Mouse (Mus musculus): ENCODE data around the gene Tent5a. TPM values are rescaled to one million over a fixed set of nuclear protein-coding genes. Genes with fewer than 3 reads are reported as not detected.

The Tent5a gene
- polyA plus RNA-seq, 1 experiment from 2014 or later, result 6.9 TPM

DNA sequence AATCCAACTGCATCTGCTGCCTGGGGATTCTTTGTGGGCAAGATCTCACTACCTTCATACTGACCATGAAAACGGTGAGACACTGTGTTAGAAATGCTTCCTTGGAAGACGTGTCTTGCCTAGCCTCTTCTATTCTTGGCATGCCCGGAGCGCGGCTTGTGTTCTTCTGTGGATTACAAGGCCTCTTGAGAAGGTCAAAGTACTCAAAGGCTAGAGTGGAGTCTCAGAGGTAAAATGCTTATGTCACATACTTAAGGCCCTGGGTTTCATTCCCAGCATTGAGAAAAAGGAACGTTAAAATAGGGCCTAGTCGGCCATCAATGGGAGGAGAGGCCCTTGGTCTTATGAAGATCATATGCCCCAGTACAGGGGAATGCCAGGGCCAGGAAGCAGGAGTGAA lies 8.9 kb upstream of the Tent5a start:
- no peak overlapping the region for H3K4me2 ChIP-seq (replicated peaks)
- no peak overlapping the region for H3K9ac ChIP-seq
- no peaks in the 10 kb centered on the region for H3K27me3 ChIP-seq
- no peaks in the 10 kb centered on the region for H3K9me3 ChIP-seq
- 88% methylated on average over 7 of the region's 7 CpGs for WGBS
- H3K36me3 ChIP-seq, result no peaks in the 10 kb centered on the region
- no peaks in the 10 kb centered on the region for H3K4me1 ChIP-seq
- no peak overlapping the region for H3K27ac ChIP-seq
- H3K4me3 ChIP-seq, result no peak overlapping the region
- no peak for ATAC-seq (ENCODE audit: insufficient number of reproducible peaks, insufficient read depth, low FRiP score, low TSS enrichment)

- no peak for ATAC-seq (ENCODE audit: insufficient number of reproducible peaks, insufficient read depth, low FRiP score, low TSS enrichment)
- Histone ChIP-seq H3K36me3 (no peaks in the 10 kb centered on the region), H3K4me1 (no peaks in the 10 kb centered on the region), H3K4me3 (no peak overlapping the region), H3K27ac (no peak overlapping the region), H3K4me2 (replicated peaks) (no peak overlapping the region), H3K9me3 (no peaks in the 10 kb centered on the region), H3K27me3 (peaks cover 6% of the 10 kb centered on the region; the same call in 1 of the 2 replicates), H3K9ac (no peak overlapping the region)
- WGBS, result 76% methylated on average over 2 of the region's 2 CpGs
These were observed 4.4 kb upstream of the Tent5a start for GRCm38 (mm10) chr9:85331521-85331920.

DNA sequence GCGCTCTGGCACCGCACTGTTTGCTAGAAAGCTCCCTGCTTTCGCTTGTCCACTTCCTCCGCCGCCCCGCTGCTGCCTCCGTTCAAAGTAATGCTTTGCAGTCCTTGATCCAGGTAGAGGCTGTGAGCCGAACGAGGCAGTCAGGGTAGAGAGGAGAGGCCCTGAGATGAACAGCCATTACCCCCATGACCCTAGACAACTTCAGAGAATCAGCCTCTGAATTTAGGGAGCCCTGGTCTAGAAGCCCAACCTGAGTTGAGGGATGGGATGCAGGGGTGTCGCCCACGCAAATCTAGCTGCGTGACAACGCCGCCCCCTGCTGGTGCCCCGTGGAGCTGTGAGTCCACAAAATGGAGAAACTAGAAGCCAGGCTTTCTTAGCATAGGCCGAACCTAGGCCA lies 1.1 kb upstream of the Tent5a start:
- peaks cover 22% of the 10 kb centered on the region for H3K27me3 ChIP-seq
- H3K36me3 ChIP-seq, result no peaks in the 10 kb centered on the region
- H3K9ac ChIP-seq, result peak overlapping the region; percentile 60
- H3K27ac ChIP-seq, result 0 out of 2 replicates have a peak overlapping the region, but pooled peaks have one; percentile 23
- H3K9me3 ChIP-seq, result no peaks in the 10 kb centered on the region
- H3K4me3 ChIP-seq, result peak overlapping the region; percentile 74
- under 1% methylated on average over 16 of the region's 16 CpGs for WGBS
- peak; percentile 54; the same call in 1 of the 2 replicates for ATAC-seq (ENCODE audit: insufficient number of reproducible peaks, insufficient read depth, low FRiP score, low TSS enrichment)
- H3K4me1 ChIP-seq, result no peaks in the 10 kb centered on the region
- H3K4me2 ChIP-seq (replicated peaks), result peak overlapping the region; percentile 91

DNA sequence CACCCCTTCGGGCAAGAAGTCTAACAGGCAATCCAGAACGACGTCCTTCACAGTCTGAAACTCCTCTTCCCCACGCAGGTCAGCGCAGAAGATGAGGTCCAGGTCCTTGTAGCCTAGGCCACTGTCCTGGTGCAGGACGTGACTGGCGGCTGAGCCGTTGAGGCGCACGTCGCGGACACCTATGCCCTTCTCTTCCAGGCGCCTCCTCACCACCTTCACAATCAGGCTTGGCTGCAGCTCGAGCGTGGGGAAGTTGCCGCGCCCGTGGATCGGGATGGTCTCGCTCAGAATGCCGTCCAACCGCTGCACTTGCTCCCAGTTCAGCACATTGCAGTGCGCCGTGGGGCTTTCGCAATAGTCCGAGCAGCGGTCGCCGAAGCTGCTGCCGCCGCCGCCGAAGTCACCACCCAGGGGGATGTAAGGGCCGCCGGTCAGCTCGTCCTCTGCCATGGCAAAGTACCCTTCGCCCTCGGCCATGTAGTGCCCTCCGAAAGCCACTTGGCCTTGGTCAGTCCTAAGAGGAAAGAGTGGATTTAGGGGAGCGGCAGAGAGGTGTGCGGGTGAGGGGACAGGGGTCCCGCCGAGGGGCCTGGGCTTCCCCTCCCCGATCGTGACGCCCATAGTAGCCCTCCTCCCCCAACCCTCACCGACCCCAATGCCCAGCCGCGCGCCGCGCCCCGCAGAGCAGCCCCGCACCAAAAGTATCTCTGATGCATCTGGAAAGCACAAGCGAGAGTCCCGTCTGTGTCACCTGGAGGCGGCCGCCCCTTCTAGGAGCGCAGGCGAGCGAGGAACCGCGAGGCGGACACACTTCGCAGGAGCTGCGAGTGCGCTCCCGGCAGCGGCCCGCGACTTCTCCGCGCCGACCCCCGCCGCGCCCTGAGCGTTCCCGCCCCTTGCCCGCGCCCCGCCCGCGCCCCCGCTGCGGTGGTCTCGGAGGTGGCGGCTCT lies 581 bp downstream of the Tent5a start:
- no peaks in the 10 kb centered on the region for H3K36me3 ChIP-seq
- peak overlapping the region; percentile 74 for H3K4me3 ChIP-seq
- H3K27me3 ChIP-seq, result peaks cover 22% of the 10 kb centered on the region
- H3K4me1 ChIP-seq, result no peaks in the 10 kb centered on the region
- H3K4me2 ChIP-seq (replicated peaks), result peak overlapping the region; percentile 91
- no peaks in the 10 kb centered on the region for H3K9me3 ChIP-seq
- WGBS, result under 1% methylated on average over 85 of the region's 88 CpGs
- peak; percentile 50 for ATAC-seq (ENCODE audit: insufficient number of reproducible peaks, insufficient read depth, low FRiP score, low TSS enrichment)
- peak overlapping the region; percentile 60 for H3K9ac ChIP-seq
- H3K27ac ChIP-seq, result peak overlapping the region; percentile 57; the same call in 1 of the 2 replicates

DNA sequence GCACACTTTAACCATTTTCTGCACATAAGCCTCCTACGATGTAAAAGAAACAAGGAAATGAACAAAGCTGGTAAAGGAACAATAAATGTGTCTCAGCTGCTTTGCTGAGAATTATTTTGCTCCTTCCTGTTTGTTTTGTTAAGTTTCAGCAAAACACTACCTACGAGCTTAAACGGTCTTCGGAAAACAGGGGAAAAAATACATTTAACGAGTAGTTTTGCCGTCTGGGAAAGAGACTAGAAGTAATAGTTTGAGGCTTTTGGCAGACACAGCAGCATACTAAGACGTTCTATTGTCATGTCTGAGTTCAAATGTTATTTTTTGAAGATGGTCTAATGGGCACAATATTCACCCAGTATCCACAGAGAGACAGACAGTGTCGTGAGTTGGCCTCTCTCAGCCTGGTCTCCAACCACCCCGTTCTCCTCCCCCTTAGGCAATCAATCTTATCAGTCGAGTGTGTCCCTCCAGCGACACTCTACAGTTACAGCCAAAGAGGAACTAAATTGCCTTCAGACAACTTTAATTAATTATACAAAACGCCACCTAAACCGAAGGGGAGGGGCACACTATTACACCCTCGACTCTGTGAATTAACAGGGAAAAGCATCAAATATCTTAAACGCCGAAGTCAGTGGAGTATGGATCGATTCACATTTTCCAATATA lies 1.8 kb downstream of the Tent5a start:
- H3K4me1 ChIP-seq, result no peaks in the 10 kb centered on the region
- peak overlapping the region; percentile 91 for H3K4me2 ChIP-seq (replicated peaks)
- no peaks in the 10 kb centered on the region for H3K9me3 ChIP-seq
- H3K27me3 ChIP-seq, result peaks cover 22% of the 10 kb centered on the region
- H3K36me3 ChIP-seq, result no peaks in the 10 kb centered on the region
- H3K27ac ChIP-seq, result no peak overlapping the region
- H3K9ac ChIP-seq, result no peak overlapping the region
- peak overlapping the region; percentile 74 for H3K4me3 ChIP-seq
- 39% methylated on average over 17 of the region's 17 CpGs for WGBS
- no peak for ATAC-seq (ENCODE audit: insufficient number of reproducible peaks, insufficient read depth, low FRiP score, low TSS enrichment)

DNA sequence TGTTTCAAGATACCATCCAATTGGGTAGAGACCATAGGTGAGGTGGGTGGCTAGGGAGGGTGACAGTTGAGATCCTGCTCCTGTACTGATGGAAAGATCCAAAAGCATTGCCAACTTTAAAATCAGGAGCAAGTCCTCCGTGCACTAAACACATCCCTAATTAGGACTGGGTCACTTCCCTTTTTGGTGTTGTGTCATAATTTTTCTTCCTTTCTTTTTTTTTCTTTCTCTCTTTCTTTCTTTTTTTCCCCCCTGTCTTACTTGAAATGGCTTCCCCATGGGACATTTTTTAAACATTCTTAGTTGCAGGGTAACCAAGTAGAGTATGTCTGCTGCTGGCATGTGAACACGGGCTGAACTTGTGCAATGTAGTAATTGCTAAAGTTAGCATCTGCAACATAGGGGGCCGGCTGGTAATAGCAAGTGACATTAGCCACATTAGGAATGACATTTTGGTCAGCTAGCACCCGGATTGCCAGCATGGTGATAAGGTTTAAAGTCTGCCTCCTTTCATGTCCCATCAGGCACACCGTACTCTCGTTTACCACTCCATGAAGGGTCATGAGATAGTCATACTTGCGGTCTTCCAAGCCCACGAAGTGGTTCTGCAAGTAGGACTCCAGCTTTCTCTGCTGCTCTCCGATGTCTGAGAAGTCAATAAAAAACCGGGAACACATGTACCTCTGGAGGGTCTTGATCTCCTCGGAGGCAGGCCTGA lies 2.8 kb downstream of the Tent5a start:
- Histone ChIP-seq H3K9ac (no peak overlapping the region), H3K4me1 (no peaks in the 10 kb centered on the region), H3K36me3 (no peaks in the 10 kb centered on the region), H3K4me3 (0 out of 2 replicates have a peak overlapping the region, but pooled peaks have one; percentile 74), H3K4me2 (replicated peaks) (peak overlapping the region; percentile 91), H3K27ac (no peak overlapping the region), H3K9me3 (no peaks in the 10 kb centered on the region), H3K27me3 (peaks cover 22% of the 10 kb centered on the region)
- 78% methylated on average over 11 of the region's 11 CpGs for WGBS
- no peak for ATAC-seq (ENCODE audit: insufficient number of reproducible peaks, insufficient read depth, low FRiP score, low TSS enrichment)

- 64% methylated on average over 8 of the region's 8 CpGs for WGBS
- Histone ChIP-seq H3K4me1 (no peaks in the 10 kb centered on the region), H3K9me3 (no peaks in the 10 kb centered on the region), H3K27ac (no peak overlapping the region), H3K27me3 (peaks cover 8% of the 10 kb centered on the region), H3K9ac (no peak overlapping the region), H3K36me3 (no peaks in the 10 kb centered on the region), H3K4me2 (replicated peaks) (no peak overlapping the region), H3K4me3 (no peak overlapping the region)
- no peak for ATAC-seq (ENCODE audit: insufficient number of reproducible peaks, insufficient read depth, low FRiP score, low TSS enrichment)
These were observed 6.8 kb downstream of the Tent5a start for GRCm38 (mm10) chr9:85320167-85320951.

DNA sequence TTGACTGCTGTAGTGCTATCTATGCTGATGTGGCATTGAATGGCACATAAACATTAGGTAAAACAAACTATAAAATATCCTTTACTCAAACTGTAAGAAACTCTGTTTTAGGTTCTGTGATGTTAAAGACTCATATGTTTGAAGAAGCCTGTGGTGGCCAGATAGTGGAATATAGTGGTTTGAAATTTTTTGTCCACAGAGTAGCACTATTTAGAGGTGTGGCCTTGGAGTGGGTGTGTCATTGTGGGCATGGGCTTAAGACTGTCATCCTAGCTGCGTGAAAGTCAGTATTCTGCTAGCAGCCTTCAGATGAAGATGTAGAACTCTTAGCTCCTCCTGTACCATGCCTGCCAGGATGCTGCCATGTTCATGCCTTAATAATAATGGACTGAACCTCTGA lies 11.0 kb downstream of the Tent5a start:
- Histone ChIP-seq H3K27ac (no peak overlapping the region), H3K9me3 (no peaks in the 10 kb centered on the region), H3K9ac (no peak overlapping the region), H3K4me1 (no peaks in the 10 kb centered on the region), H3K4me3 (no peak overlapping the region), H3K36me3 (no peaks in the 10 kb centered on the region), H3K4me2 (replicated peaks) (no peak overlapping the region), H3K27me3 (no peaks in the 10 kb centered on the region)
- WGBS, result 76% methylated on average over 1 of the region's 1 CpGs
- ATAC-seq (ENCODE audit: insufficient number of reproducible peaks, insufficient read depth, low FRiP score, low TSS enrichment), result no peak

DNA sequence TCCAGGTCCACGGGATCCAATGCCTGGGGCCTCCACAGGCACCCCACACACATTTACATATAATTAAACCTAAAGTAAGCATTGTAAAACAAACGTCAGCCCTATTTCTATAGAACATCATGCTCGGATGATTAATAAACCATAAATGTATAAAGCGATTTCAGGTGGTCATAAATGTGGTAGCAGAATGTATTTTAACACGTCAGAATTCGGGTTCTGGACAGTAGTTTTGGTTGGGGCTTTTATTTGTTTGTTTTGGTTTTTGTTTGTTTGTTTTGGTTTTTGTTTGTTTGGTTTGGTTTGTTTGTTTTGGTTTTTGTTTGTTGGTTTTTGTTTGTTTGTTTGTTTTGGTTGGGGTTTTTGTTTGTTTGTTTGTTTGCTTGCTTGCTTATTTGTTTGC lies 14.7 kb downstream of the Tent5a start, which contains the start of gene Gm11114:
Gene Gm11114 (plus strand): TSS at position 301 of the 400 bp plus-strand sequence.
- Histone ChIP-seq H3K4me3 (no peak within 1 kb of the TSS), H3K9me3 (no peaks in the 10 kb centered on the region), H3K9ac (no peak within 1 kb of the TSS), H3K4me2 (replicated peaks) (no peak within 1 kb of the TSS), H3K27ac (no peak within 1 kb of the TSS), H3K36me3 (no peaks in the 10 kb centered on the region), H3K4me1 (no peaks in the 10 kb centered on the region), H3K27me3 (no peaks in the 10 kb centered on the region)
- ATAC-seq (ENCODE audit: insufficient number of reproducible peaks, insufficient read depth, low FRiP score, low TSS enrichment), result no peak
- 87% methylated on average over 6 of the region's 6 CpGs for WGBS

DNA sequence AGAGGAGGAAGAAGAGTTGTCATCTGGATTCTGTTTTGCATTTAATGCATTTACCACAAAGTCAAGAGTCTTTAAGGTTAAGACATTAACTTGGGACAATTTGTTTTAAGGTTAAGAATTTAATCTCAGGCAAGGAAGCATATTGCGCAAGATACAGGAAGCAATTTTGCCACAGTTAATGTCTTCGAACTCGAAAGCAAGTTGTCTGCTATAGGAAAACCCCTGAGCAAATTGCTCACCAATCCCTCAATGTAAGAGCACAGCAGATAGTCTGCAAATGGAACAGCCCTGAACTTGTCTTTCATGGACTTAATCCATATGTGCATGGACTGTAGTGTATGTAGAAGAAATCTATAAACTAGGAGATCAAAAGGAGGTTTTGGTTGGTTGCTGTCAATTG lies 23.8 kb downstream of the Tent5a start:
- Histone ChIP-seq H3K9ac (no peak overlapping the region), H3K9me3 (no peaks in the 10 kb centered on the region), H3K4me1 (no peaks in the 10 kb centered on the region), H3K36me3 (no peaks in the 10 kb centered on the region), H3K4me2 (replicated peaks) (no peak overlapping the region), H3K4me3 (no peak overlapping the region), H3K27me3 (no peaks in the 10 kb centered on the region), H3K27ac (no peak overlapping the region)
- WGBS, result 81% methylated on average over 3 of the region's 3 CpGs
- ATAC-seq (ENCODE audit: insufficient number of reproducible peaks, insufficient read depth, low FRiP score, low TSS enrichment), result no peak

GRCm38 (mm10) chr9:85302849-85303248 lies 24.3 kb downstream of the Tent5a start:
- Histone ChIP-seq H3K27ac (no peak overlapping the region), H3K36me3 (no peaks in the 10 kb centered on the region), H3K9ac (no peak overlapping the region), H3K4me3 (no peak overlapping the region), H3K4me2 (replicated peaks) (no peak overlapping the region), H3K4me1 (no peaks in the 10 kb centered on the region), H3K27me3 (no peaks in the 10 kb centered on the region), H3K9me3 (no peaks in the 10 kb centered on the region)
- WGBS, result 86% methylated on average over 4 of the region's 4 CpGs
- ATAC-seq (ENCODE audit: insufficient number of reproducible peaks, insufficient read depth, low FRiP score, low TSS enrichment), result no peak
